Mouse (Mus musculus): ENCODE measurements around the gene Prkce. TPM values are rescaled to one million over a fixed set of nuclear protein-coding genes. Genes with fewer than 3 reads are reported as not detected.

The Prkce gene
- total RNA-seq, 1 experiment: 1.7 TPM

DNA sequence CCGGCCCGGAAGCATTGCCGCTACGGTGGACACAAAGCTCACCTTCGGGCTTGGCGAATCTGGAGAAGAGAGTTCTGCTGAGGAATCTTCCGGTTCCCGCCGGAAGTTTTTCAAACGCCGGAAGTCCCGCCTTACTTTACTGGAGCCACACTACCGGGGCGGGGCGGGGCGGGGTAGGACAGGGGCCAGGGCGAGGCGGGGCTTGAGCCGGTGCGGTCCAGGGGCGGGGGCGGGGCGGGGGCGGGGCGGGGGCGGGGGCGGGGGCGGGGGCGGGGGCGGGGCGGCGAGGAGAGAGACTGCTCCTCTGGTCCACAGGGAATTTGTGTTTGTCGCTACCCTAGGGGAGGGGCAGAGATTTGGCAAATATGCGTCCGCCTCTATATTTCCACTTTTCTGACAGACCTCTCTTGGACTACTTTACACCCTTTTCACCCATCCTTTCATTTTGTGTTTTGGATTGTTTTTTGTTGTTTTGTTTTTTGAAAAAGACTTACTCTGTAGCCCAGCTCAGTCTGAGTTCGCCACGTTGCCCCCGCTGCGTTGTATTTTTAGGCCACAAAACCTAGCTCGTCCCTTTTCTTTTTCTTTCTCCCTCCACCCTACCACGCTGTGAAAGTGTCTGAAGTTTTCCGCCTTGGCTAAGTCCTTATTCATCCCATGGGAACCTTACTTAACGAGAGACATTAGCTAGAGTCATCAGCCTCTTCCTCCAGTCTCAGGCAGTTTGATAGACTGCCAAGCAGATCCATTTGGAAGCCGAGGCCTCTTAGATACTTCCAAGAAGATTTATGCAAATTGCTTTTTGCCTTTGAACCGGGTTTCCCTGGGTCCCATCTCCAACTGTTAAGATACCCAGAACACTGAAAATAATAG, 22.3 kb upstream of the Prkce start, which contains the start of gene Srbd1:
Gene Srbd1 (minus strand): TSS at position 97 of the 873 bp plus-strand sequence.
- Histone ChIP-seq H3K9me3 (ENCODE audit: control insufficient read depth, insufficient read depth, low read depth, low read length) (no peaks in the 10 kb centered on the region), H3K36me3 (ENCODE audit: control insufficient read depth, insufficient read depth, low read length, poor library complexity, severe bottlenecking) (peaks cover 4% of the 10 kb centered on the region; the same call in 1 of the 2 replicates), H3K27ac (ENCODE audit: insufficient read depth, low read depth, low read length, poor library complexity, severe bottlenecking) (peak within 1 kb of the TSS; percentile 65), H3K4me1 (ENCODE audit: control insufficient read depth in 2 of 2, insufficient read depth in 2 of 2, low read length in 2 of 2, poor library complexity in 1 of 2) (peaks cover 3 to 12% of the 10 kb centered on the region in 2 experiments; a peak in 3 of 4 replicates), H3K4me3 (ENCODE audit: insufficient read depth in 1 of 2, low read depth in 1 of 2, low read length in 2 of 2, poor library complexity in 1 of 2, severe bottlenecking in 1 of 2) (peak within 1 kb of the TSS; percentile 97), H3K9ac (ENCODE audit: insufficient read depth, low read depth, low read length, poor library complexity, severe bottlenecking) (peak within 1 kb of the TSS; percentile 84)
- DNase-seq (ENCODE audit: low read depth, low spot score): peak; percentile 92
- in situ Hi-C loops (cut with MboI; ENCODE audit: low sequenced_read_pairs in 2 of 2, unreplicated experiment in 2 of 2): no loop called here
- no peak for TF ChIP-seq ZC3H11A (IDR thresholded peaks at IDR 0.05; ENCODE audit: borderline replicate concordance, low read depth, low read length)
- no peak for TF ChIP-seq HCFC1 (IDR thresholded peaks at IDR 0.05; ENCODE audit: borderline replicate concordance, insufficient read depth, low read length)
- no peak for TF ChIP-seq ZNF384 (IDR thresholded peaks at IDR 0.05; ENCODE audit: low read depth, low read length)
- no peak for TF ChIP-seq CHD2 (IDR thresholded peaks at IDR 0.05; ENCODE audit: low read depth, low read length)
- no peak for TF ChIP-seq MAFK (IDR thresholded peaks at IDR 0.05; ENCODE audit: insufficient read depth, low read depth, low read length)

GRCm38 (mm10) chr17:86149726-86150125, 17.9 kb upstream of the Prkce start:
- peak overlapping the region; percentile 6 to 34; a peak in 3 of 4 replicates for H3K4me3 ChIP-seq (ENCODE audit: insufficient read depth in 1 of 2, low read depth in 1 of 2, low read length in 2 of 2, poor library complexity in 1 of 2, severe bottlenecking in 1 of 2)

GRCm38 (mm10) chr17:86150867-86151348, 16.7 kb upstream of the Prkce start:
- no peaks in the 10 kb centered on the region for H3K9me3 ChIP-seq (ENCODE audit: control insufficient read depth, insufficient read depth, low read depth, low read length)
- no peak overlapping the region for H3K4me3 ChIP-seq (ENCODE audit: insufficient read depth in 1 of 2, low read depth in 1 of 2, low read length in 2 of 2, poor library complexity in 1 of 2, severe bottlenecking in 1 of 2)
- in situ Hi-C loops (cut with MboI; ENCODE audit: low sequenced_read_pairs in 2 of 2, unreplicated experiment in 2 of 2): loop anchor here in 1 of 2 experiments (25.0 kb wide), 1 partner anchor 311 kb away; no protein-coding TSS in a partner anchor
- DNase-seq (ENCODE audit: low read depth, low spot score): peak; percentile 96
- no peak overlapping the region for H3K27ac ChIP-seq (ENCODE audit: insufficient read depth, low read depth, low read length, poor library complexity, severe bottlenecking)
- no peaks in the 10 kb centered on the region for H3K36me3 ChIP-seq (ENCODE audit: control insufficient read depth, insufficient read depth, low read length, poor library complexity, severe bottlenecking)
- H3K4me1 ChIP-seq (ENCODE audit: control insufficient read depth in 2 of 2, insufficient read depth in 2 of 2, low read length in 2 of 2, poor library complexity in 1 of 2): peaks cover 3 to 12% of the 10 kb centered on the region in 2 experiments; a peak in 2 of 4 replicates
- H3K9ac ChIP-seq (ENCODE audit: insufficient read depth, low read depth, low read length, poor library complexity, severe bottlenecking): no peak overlapping the region
- no peak for TF ChIP-seq HCFC1 (IDR thresholded peaks at IDR 0.05; ENCODE audit: borderline replicate concordance, insufficient read depth, low read length)
- no peak for TF ChIP-seq ZNF384 (IDR thresholded peaks at IDR 0.05; ENCODE audit: low read depth, low read length)
- TF ChIP-seq CHD2 (IDR thresholded peaks at IDR 0.05; ENCODE audit: low read depth, low read length): peak; percentile 100
- no peak for TF ChIP-seq ZC3H11A (IDR thresholded peaks at IDR 0.05; ENCODE audit: borderline replicate concordance, low read depth, low read length)
- no peak for TF ChIP-seq MAFK (IDR thresholded peaks at IDR 0.05; ENCODE audit: insufficient read depth, low read depth, low read length)

More at GRCm38 (mm10) chr17:86149726-86150125, 17.9 kb upstream of the Prkce start:
- TF ChIP-seq ZC3H11A (IDR thresholded peaks at IDR 0.05; ENCODE audit: borderline replicate concordance, low read depth, low read length): no peak
- no peak for TF ChIP-seq CHD2 (IDR thresholded peaks at IDR 0.05; ENCODE audit: low read depth, low read length)
- TF ChIP-seq HCFC1 (IDR thresholded peaks at IDR 0.05; ENCODE audit: borderline replicate concordance, insufficient read depth, low read length): no peak
- TF ChIP-seq ZNF384 (IDR thresholded peaks at IDR 0.05; ENCODE audit: low read depth, low read length): no peak
- no peak for TF ChIP-seq MAFK (IDR thresholded peaks at IDR 0.05; ENCODE audit: insufficient read depth, low read depth, low read length)
- H3K9ac ChIP-seq (ENCODE audit: insufficient read depth, low read depth, low read length, poor library complexity, severe bottlenecking): peak overlapping the region; percentile 38; the same call in 1 of the 2 replicates
- H3K36me3 ChIP-seq (ENCODE audit: control insufficient read depth, insufficient read depth, low read length, poor library complexity, severe bottlenecking): no peaks in the 10 kb centered on the region
- peaks cover 3 to 12% of the 10 kb centered on the region in 2 experiments; a peak in 3 of 4 replicates for H3K4me1 ChIP-seq (ENCODE audit: control insufficient read depth in 2 of 2, insufficient read depth in 2 of 2, low read length in 2 of 2, poor library complexity in 1 of 2)
- peak overlapping the region; percentile 87; the same call in 1 of the 2 replicates for H3K27ac ChIP-seq (ENCODE audit: insufficient read depth, low read depth, low read length, poor library complexity, severe bottlenecking)
- in situ Hi-C loops (cut with MboI; ENCODE audit: low sequenced_read_pairs in 2 of 2, unreplicated experiment in 2 of 2): loop anchor here in 1 of 2 experiments (25.0 kb wide), 1 partner anchor 313 kb away; no protein-coding TSS in a partner anchor
- no peak for DNase-seq (ENCODE audit: low read depth, low spot score)
- H3K9me3 ChIP-seq (ENCODE audit: control insufficient read depth, insufficient read depth, low read depth, low read length): no peaks in the 10 kb centered on the region

DNA sequence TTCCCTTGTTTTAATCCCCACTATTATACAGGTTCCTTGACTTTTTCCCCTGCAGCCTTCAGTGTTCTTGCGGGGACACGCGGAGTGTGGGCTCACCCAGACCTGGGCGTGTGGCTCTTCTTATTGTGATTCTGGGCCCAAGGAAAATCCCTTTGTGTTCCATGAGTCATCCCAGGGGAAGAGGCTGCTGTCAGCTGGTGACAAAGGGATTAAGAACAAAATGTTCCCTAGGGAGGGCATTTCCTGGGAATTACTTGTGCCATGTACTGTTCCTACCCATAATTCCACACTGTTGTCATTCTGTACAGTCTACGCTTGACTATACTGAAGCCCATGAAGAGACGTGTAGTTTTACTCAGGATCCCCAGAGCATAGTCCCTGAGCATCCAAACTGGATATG, 10.6 kb upstream of the Prkce start:
- DNase-seq (ENCODE audit: low read depth, low spot score): no peak
- in situ Hi-C loops (cut with MboI; ENCODE audit: low sequenced_read_pairs in 2 of 2, unreplicated experiment in 2 of 2): loop anchor here in 1 of 2 experiments (25.0 kb wide), 1 partner anchor 305 kb away; no protein-coding TSS in a partner anchor
- no peak overlapping the region for H3K27ac ChIP-seq (ENCODE audit: insufficient read depth, low read depth, low read length, poor library complexity, severe bottlenecking)

More for the DNA sequence above, 10.6 kb upstream of the Prkce start:
- TF ChIP-seq ZC3H11A (IDR thresholded peaks at IDR 0.05; ENCODE audit: borderline replicate concordance, low read depth, low read length): no peak
- H3K9me3 ChIP-seq (ENCODE audit: control insufficient read depth, insufficient read depth, low read depth, low read length): no peaks in the 10 kb centered on the region
- peaks cover 8 to 10% of the 10 kb centered on the region in 2 experiments; a peak in 3 of 4 replicates for H3K4me1 ChIP-seq (ENCODE audit: control insufficient read depth in 2 of 2, insufficient read depth in 2 of 2, low read length in 2 of 2, poor library complexity in 1 of 2)
- no peak overlapping the region for H3K9ac ChIP-seq (ENCODE audit: insufficient read depth, low read depth, low read length, poor library complexity, severe bottlenecking)
- H3K36me3 ChIP-seq (ENCODE audit: control insufficient read depth, insufficient read depth, low read length, poor library complexity, severe bottlenecking): no peaks in the 10 kb centered on the region
- no peak overlapping the region for H3K4me3 ChIP-seq (ENCODE audit: insufficient read depth in 1 of 2, low read depth in 1 of 2, low read length in 2 of 2, poor library complexity in 1 of 2, severe bottlenecking in 1 of 2)
